Mouse (Mus musculus): ENCODE results near the gene Ifrd1. TPM values are rescaled to one million over a fixed set of nuclear protein-coding genes. Genes with fewer than 3 reads are reported as not detected.

Ifrd1 gene
- polyA plus RNA-seq, 1 experiment from 2014 or later, result 116 TPM

- Histone ChIP-seq H3K27ac (no peak overlapping the region), H3K9ac (no peak overlapping the region), H3K4me2 (no peak overlapping the region), H3K36me3 (no peaks in the 10 kb centered on the region), H3K4me1 (no peaks in the 10 kb centered on the region), H3K27me3 (no peaks in the 10 kb centered on the region), H3K4me3 (no peak overlapping the region), H3K9me3 (no peaks in the 10 kb centered on the region)
- no peak for ATAC-seq (ENCODE audit: borderline replicate concordance, extremely low read depth, low FRiP score, low TSS enrichment)
- 83% methylated on average over 1 of the region's 1 CpGs for WGBS
Measured at GRCm38 (mm10) chr12:40232231-40232630, 16.1 kb downstream of the Ifrd1 start.

- Histone ChIP-seq H3K9me3 (no peaks in the 10 kb centered on the region), H3K4me3 (no peak overlapping the region), H3K9ac (no peak overlapping the region), H3K4me2 (no peak overlapping the region), H3K27ac (no peak overlapping the region), H3K36me3 (no peaks in the 10 kb centered on the region), H3K27me3 (no peaks in the 10 kb centered on the region), H3K4me1 (no peaks in the 10 kb centered on the region)
- ATAC-seq (ENCODE audit: borderline replicate concordance, extremely low read depth, low FRiP score, low TSS enrichment), result no peak
- WGBS, result 75% methylated on average over 2 of the region's 2 CpGs
Measured at GRCm38 (mm10) chr12:40231632-40232031, 16.7 kb downstream of the Ifrd1 start.

- H3K9ac ChIP-seq, result no peak overlapping the region
- H3K36me3 ChIP-seq, result no peaks in the 10 kb centered on the region
- peak overlapping the region; percentile 58; the same call in 1 of the 2 replicates for H3K4me2 ChIP-seq
- ATAC-seq (ENCODE audit: borderline replicate concordance, extremely low read depth, low FRiP score, low TSS enrichment), result no peak
- no peaks in the 10 kb centered on the region for H3K9me3 ChIP-seq
- no peaks in the 10 kb centered on the region for H3K27me3 ChIP-seq
- H3K4me1 ChIP-seq, result peaks cover 12% of the 10 kb centered on the region
- H3K4me3 ChIP-seq, result no peak overlapping the region
- WGBS, result 90% methylated on average over 9 of the region's 9 CpGs
- no peak overlapping the region for H3K27ac ChIP-seq
Measured at GRCm38 (mm10) chr12:40224171-40224880, 24.0 kb downstream of the Ifrd1 start.

- H3K9ac ChIP-seq, result peak overlapping the region; percentile 38
Measured at GRCm38 (mm10) chr12:40223676-40224075, 24.6 kb downstream of the Ifrd1 start.

GRCm38 (mm10) chr12:40223082-40223619 lies 25.2 kb downstream of the Ifrd1 start:
- Histone ChIP-seq H3K27ac (peak overlapping the region; percentile 97), H3K4me2 (peak overlapping the region; percentile 58), H3K27me3 (no peaks in the 10 kb centered on the region), H3K9me3 (no peaks in the 10 kb centered on the region), H3K4me3 (peak overlapping the region; percentile 92), H3K36me3 (no peaks in the 10 kb centered on the region), H3K4me1 (peaks cover 12% of the 10 kb centered on the region), H3K9ac (peak overlapping the region; percentile 93)
- ATAC-seq (ENCODE audit: borderline replicate concordance, extremely low read depth, low FRiP score, low TSS enrichment), result peak; percentile 99
- WGBS, result under 1% methylated on average over 47 of the region's 47 CpGs

More at GRCm38 (mm10) chr12:40223676-40224075, 24.6 kb downstream of the Ifrd1 start:
- peak overlapping the region; percentile 58 for H3K4me2 ChIP-seq
- H3K27ac ChIP-seq, result peak overlapping the region; percentile 30; the same call in 1 of the 2 replicates
- no peaks in the 10 kb centered on the region for H3K27me3 ChIP-seq
- H3K4me1 ChIP-seq, result peaks cover 12% of the 10 kb centered on the region
- no peaks in the 10 kb centered on the region for H3K9me3 ChIP-seq
- H3K4me3 ChIP-seq, result peak overlapping the region; percentile 92
- H3K36me3 ChIP-seq, result no peaks in the 10 kb centered on the region
- ATAC-seq (ENCODE audit: borderline replicate concordance, extremely low read depth, low FRiP score, low TSS enrichment), result no peak
- 37% methylated on average over 10 of the region's 10 CpGs for WGBS

GRCm38 (mm10) chr12:40222251-40223081 lies 25.8 kb downstream of the Ifrd1 start:
- peak; percentile 97 for ATAC-seq (ENCODE audit: borderline replicate concordance, extremely low read depth, low FRiP score, low TSS enrichment)
- Histone ChIP-seq H3K4me2 (peak overlapping the region; percentile 58), H3K27ac (peak overlapping the region; percentile 97), H3K9me3 (no peaks in the 10 kb centered on the region), H3K4me3 (peak overlapping the region; percentile 92), H3K4me1 (peaks cover 12% of the 10 kb centered on the region), H3K27me3 (no peaks in the 10 kb centered on the region), H3K9ac (peak overlapping the region; percentile 93), H3K36me3 (0 out of 2 replicates have a peak, but pooled peaks cover 3% of the 10 kb centered on the region)
- under 1% methylated on average over 81 of the region's 81 CpGs for WGBS

GRCm38 (mm10) chr12:40221611-40222010 lies 26.7 kb downstream of the Ifrd1 start:
- H3K4me3 ChIP-seq, result peak overlapping the region; percentile 92
- peak overlapping the region; percentile 58 for H3K4me2 ChIP-seq
- peaks cover 12% of the 10 kb centered on the region for H3K4me1 ChIP-seq
- peak overlapping the region; percentile 97; the same call in 1 of the 2 replicates for H3K27ac ChIP-seq
- peaks cover 9% of the 10 kb centered on the region for H3K36me3 ChIP-seq
- H3K27me3 ChIP-seq, result no peaks in the 10 kb centered on the region
- no peaks in the 10 kb centered on the region for H3K9me3 ChIP-seq
- peak overlapping the region; percentile 75 for H3K9ac ChIP-seq
- no peak for ATAC-seq (ENCODE audit: borderline replicate concordance, extremely low read depth, low FRiP score, low TSS enrichment)
- WGBS, result 3% methylated on average over 5 of the region's 5 CpGs

- Histone ChIP-seq H3K4me2 (peak overlapping the region; percentile 58), H3K4me1 (peaks cover 12% of the 10 kb centered on the region), H3K9ac (peak overlapping the region; percentile 75), H3K4me3 (peak overlapping the region; percentile 92), H3K9me3 (no peaks in the 10 kb centered on the region), H3K36me3 (peaks cover 15% of the 10 kb centered on the region), H3K27ac (no peak overlapping the region), H3K27me3 (no peaks in the 10 kb centered on the region)
- ATAC-seq (ENCODE audit: borderline replicate concordance, extremely low read depth, low FRiP score, low TSS enrichment), result no peak
- 12% methylated on average over 3 of the region's 3 CpGs for WGBS
Measured at GRCm38 (mm10) chr12:40220896-40221295, 27.4 kb downstream of the Ifrd1 start.

- peak overlapping the region; percentile 56 for H3K27ac ChIP-seq
- ATAC-seq (ENCODE audit: borderline replicate concordance, extremely low read depth, low FRiP score, low TSS enrichment), result no peak
- H3K27me3 ChIP-seq, result no peaks in the 10 kb centered on the region
- H3K4me2 ChIP-seq, result peak overlapping the region; percentile 58
- H3K9ac ChIP-seq, result peak overlapping the region; percentile 75
- 18% methylated on average over 3 of the region's 3 CpGs for WGBS
- H3K4me3 ChIP-seq, result peak overlapping the region; percentile 92
- H3K9me3 ChIP-seq, result no peaks in the 10 kb centered on the region
- peaks cover 23% of the 10 kb centered on the region for H3K36me3 ChIP-seq
- H3K4me1 ChIP-seq, result peaks cover 12% of the 10 kb centered on the region
Measured at GRCm38 (mm10) chr12:40220001-40220570, 28.2 kb downstream of the Ifrd1 start.

GRCm38 (mm10) chr12:40218430-40218945 lies 29.8 kb downstream of the Ifrd1 start:
- Histone ChIP-seq H3K36me3 (peaks cover 39% of the 10 kb centered on the region), H3K4me3 (no peak overlapping the region), H3K4me1 (peaks cover 9% of the 10 kb centered on the region), H3K9ac (no peak overlapping the region), H3K4me2 (no peak overlapping the region), H3K27ac (no peak overlapping the region), H3K27me3 (no peaks in the 10 kb centered on the region), H3K9me3 (no peaks in the 10 kb centered on the region)
- no peak for ATAC-seq (ENCODE audit: borderline replicate concordance, extremely low read depth, low FRiP score, low TSS enrichment)
- 61% methylated on average over 2 of the region's 2 CpGs for WGBS

- no peak for ATAC-seq (ENCODE audit: borderline replicate concordance, extremely low read depth, low FRiP score, low TSS enrichment)
- H3K4me3 ChIP-seq, result no peak overlapping the region
- WGBS, result 93% methylated on average over 2 of the region's 2 CpGs
- no peak overlapping the region for H3K4me2 ChIP-seq
- H3K9ac ChIP-seq, result no peak overlapping the region
- H3K27me3 ChIP-seq, result no peaks in the 10 kb centered on the region
- peaks cover 9% of the 10 kb centered on the region for H3K4me1 ChIP-seq
- no peaks in the 10 kb centered on the region for H3K9me3 ChIP-seq
- peaks cover 45% of the 10 kb centered on the region for H3K36me3 ChIP-seq
- H3K27ac ChIP-seq, result no peak overlapping the region
Measured at GRCm38 (mm10) chr12:40217776-40218175, 30.5 kb downstream of the Ifrd1 start.
